Mouse (Mus musculus) heart, embryonic 16.5 days (tissue): Measurements from ENCODE around the gene Cmtm8. TPM values are rescaled to one million over a fixed set of nuclear protein-coding genes. Genes with fewer than 3 reads are reported as not detected.
A peak's percentile ranks its signal among the peaks of the same experiment; 100 is the strongest.

Experiments
- ATAC-seq: fragments of 200-750 bp; cut with Nextera tagmentation; replicated peaks from 2 replicates; pipeline ENCODE4 v1.8.0; 2017; ENCODE audit warnings: moderate number of reproducible peaks; ENCODE audit not compliant: insufficient read depth, low FRiP score; ENCODE audit errors: extremely low read depth
- H3K27ac ChIP-seq: fragments of 300-500 bp; sonication (generic); 2 replicates; pipeline ENCODE4 v1.5.1; 2014; ENCODE audit warnings: mild to moderate bottlenecking, low read length, control low read depth, moderate library complexity
- H3K27me3 ChIP-seq: fragments of 300-500 bp; sonication (generic); 2 replicates; pipeline ENCODE4 v1.6.1; 2014; ENCODE audit warnings: low read length, mixed read lengths; ENCODE audit not compliant: control insufficient read depth, insufficient read depth
- H3K36me3 ChIP-seq: fragments of 300-500 bp; sonication (generic); 2 replicates; pipeline ENCODE4 v1.6.1; 2014; ENCODE audit not compliant: control insufficient read depth, insufficient read depth
- H3K4me1 ChIP-seq: fragments of 300-500 bp; sonication (generic); 2 replicates; pipeline ENCODE4 v1.6.1; 2014; ENCODE audit warnings: low read length, mixed read lengths; ENCODE audit not compliant: control insufficient read depth, insufficient read depth
- H3K4me2 ChIP-seq: fragments of 300-500 bp; sonication (generic); 2 replicates; pipeline ENCODE4 v1.6.1; 2014; ENCODE audit warnings: low read depth, mild to moderate bottlenecking, control low read depth, low read length
- H3K4me3 ChIP-seq: fragments of 300-500 bp; sonication (generic); 2 replicates; pipeline ENCODE4 v1.5.1; 2014; ENCODE audit warnings: mild to moderate bottlenecking, control low read depth, low read length
- H3K9ac ChIP-seq: fragments of 300-500 bp; sonication (generic); 2 replicates; pipeline ENCODE4 v1.6.1; 2014; ENCODE audit warnings: low read length, control low read depth
- H3K9me3 ChIP-seq: fragments of 300-500 bp; sonication (generic); replicated peaks from 2 replicates; pipeline ENCODE4 v1.6.1; 2016; ENCODE audit warnings: low read length; ENCODE audit not compliant: control insufficient read depth
- WGBS: fragments of 180-500 bp; shearing (Covaris S2); extraction: QIAGEN DNeasy Blood & Tissue Kit; methylation state at CpG from one replicate; pipeline ENCODE4 v1.1.7; 2014; 5-methylcytosine and 5-hydroxymethylcytosine counted together
- polyA plus RNA-seq: library from polyadenylated mRNA; unstranded; fragments of >200 nt; fragmentation: Nextera tagmentation; extraction: Ambion mirVana; gene quantifications from 2 replicates; pipeline ENCODE4 v1.2.1, GENCODE M21; 2015

The Cmtm8 gene
- polyA plus RNA-seq, 1 experiment from 2014 or later: 16.0 TPM

GRCm38 (mm10) chr9:114761848-114762247 is 82.1 kb downstream of the Cmtm8 start:
- ATAC-seq: no peak
- H3K9me3 ChIP-seq: no peaks in the 10 kb centered on the region

GRCm38 (mm10) chr9:114760353-114760752 is 83.6 kb downstream of the Cmtm8 start:
- Histone ChIP-seq H3K9me3 (no peaks in the 10 kb centered on the region), H3K27me3 (no peaks in the 10 kb centered on the region), H3K27ac (no peak overlapping the region), H3K9ac (no peak overlapping the region), H3K4me1 (no peaks in the 10 kb centered on the region), H3K4me3 (no peak overlapping the region), H3K4me2 (no peak overlapping the region), H3K36me3 (peaks cover 38% of the 10 kb centered on the region)
- ATAC-seq: no peak
- WGBS: 70% methylated on average over 5 of the region's 5 CpGs

More at GRCm38 (mm10) chr9:114761848-114762247, 82.1 kb downstream of the Cmtm8 start:
- H3K4me2 ChIP-seq: no peak overlapping the region
- H3K27ac ChIP-seq: no peak overlapping the region
- H3K36me3 ChIP-seq: peaks cover 41% of the 10 kb centered on the region
- 67% methylated on average over 11 of the region's 11 CpGs for WGBS
- H3K27me3 ChIP-seq: no peaks in the 10 kb centered on the region
- no peak overlapping the region for H3K9ac ChIP-seq
- H3K4me3 ChIP-seq: no peak overlapping the region
- H3K4me1 ChIP-seq: no peaks in the 10 kb centered on the region; the same call in 1 of the 2 replicates

GRCm38 (mm10) chr9:114759886-114760285 is 84.1 kb downstream of the Cmtm8 start:
- no peak overlapping the region for H3K9ac ChIP-seq
- no peak overlapping the region for H3K27ac ChIP-seq
- H3K4me3 ChIP-seq: no peak overlapping the region
- H3K4me1 ChIP-seq: no peaks in the 10 kb centered on the region
- no peaks in the 10 kb centered on the region for H3K27me3 ChIP-seq
- H3K4me2 ChIP-seq: no peak overlapping the region
- ATAC-seq: no peak
- 84% methylated on average over 4 of the region's 4 CpGs for WGBS
- no peaks in the 10 kb centered on the region for H3K9me3 ChIP-seq
- peaks cover 38% of the 10 kb centered on the region for H3K36me3 ChIP-seq

- Histone ChIP-seq H3K9ac (no peak overlapping the region), H3K27ac (no peak overlapping the region; the same call in 1 of the 2 replicates), H3K36me3 (peaks cover 38% of the 10 kb centered on the region), H3K4me2 (no peak overlapping the region), H3K9me3 (no peaks in the 10 kb centered on the region), H3K4me3 (no peak overlapping the region), H3K4me1 (no peaks in the 10 kb centered on the region), H3K27me3 (no peaks in the 10 kb centered on the region)
- WGBS: 83% methylated on average over 5 of the region's 5 CpGs
- ATAC-seq: no peak
Measured at GRCm38 (mm10) chr9:114758801-114759200, 85.2 kb downstream of the Cmtm8 start.

- Histone ChIP-seq H3K27me3 (no peaks in the 10 kb centered on the region), H3K9ac (no peak overlapping the region), H3K4me1 (peaks cover 2% of the 10 kb centered on the region; the same call in 1 of the 2 replicates), H3K36me3 (peaks cover 37% of the 10 kb centered on the region), H3K4me2 (no peak overlapping the region), H3K4me3 (no peak overlapping the region), H3K9me3 (no peaks in the 10 kb centered on the region), H3K27ac (no peak overlapping the region)
- whole genome bisulfite sequencing: 72% methylated on average over 7 of the region's 7 CpGs
- no peak for ATAC-seq
Measured at GRCm38 (mm10) chr9:114758272-114758671, 85.7 kb downstream of the Cmtm8 start.

GRCm38 (mm10) chr9:114752863-114753484 is 91.0 kb downstream of the Cmtm8 start:
- Histone ChIP-seq H3K9ac (peak overlapping the region; percentile 77), H3K27me3 (no peaks in the 10 kb centered on the region), H3K4me3 (peak overlapping the region; percentile 62), H3K27ac (peak overlapping the region; percentile 68), H3K4me2 (peak overlapping the region; percentile 75), H3K4me1 (peaks cover 4% of the 10 kb centered on the region; the same call in 1 of the 2 replicates), H3K9me3 (no peaks in the 10 kb centered on the region), H3K36me3 (peaks cover 9% of the 10 kb centered on the region)
- ATAC-seq: peak; percentile 92
- WGBS: 8% methylated on average over 36 of the region's 36 CpGs

- ATAC-seq: no peak
- Histone ChIP-seq H3K36me3 (peaks cover 14% of the 10 kb centered on the region), H3K9me3 (no peaks in the 10 kb centered on the region), H3K4me2 (peak overlapping the region; percentile 75), H3K9ac (no peak overlapping the region; the same call in 1 of the 2 replicates), H3K27ac (peak overlapping the region; percentile 26; the same call in 1 of the 2 replicates), H3K4me3 (peak overlapping the region; percentile 62; the same call in 1 of the 2 replicates), H3K4me1 (peaks cover 4% of the 10 kb centered on the region; the same call in 1 of the 2 replicates), H3K27me3 (no peaks in the 10 kb centered on the region)
- 67% methylated on average over 9 of the region's 9 CpGs for WGBS
Measured at GRCm38 (mm10) chr9:114752311-114752710, 91.6 kb downstream of the Cmtm8 start.

- peaks cover 15% of the 10 kb centered on the region for H3K36me3 ChIP-seq
- H3K27ac ChIP-seq: no peak overlapping the region
- H3K9me3 ChIP-seq: no peaks in the 10 kb centered on the region
- WGBS: 83% methylated on average over 3 of the region's 3 CpGs
- ATAC-seq: no peak
- peaks cover 4% of the 10 kb centered on the region; the same call in 1 of the 2 replicates for H3K4me1 ChIP-seq
- H3K4me2 ChIP-seq: no peak overlapping the region
- H3K4me3 ChIP-seq: no peak overlapping the region
- no peak overlapping the region for H3K9ac ChIP-seq
- no peaks in the 10 kb centered on the region for H3K27me3 ChIP-seq
Measured at GRCm38 (mm10) chr9:114751582-114751981, 92.4 kb downstream of the Cmtm8 start.

GRCm38 (mm10) chr9:114747466-114747865 is 96.5 kb downstream of the Cmtm8 start:
- no peak for ATAC-seq
- Histone ChIP-seq H3K4me1 (peaks cover 6% of the 10 kb centered on the region), H3K4me3 (no peak overlapping the region), H3K9me3 (no peaks in the 10 kb centered on the region), H3K27me3 (no peaks in the 10 kb centered on the region), H3K4me2 (no peak overlapping the region), H3K9ac (no peak overlapping the region), H3K36me3 (peaks cover 16% of the 10 kb centered on the region), H3K27ac (no peak overlapping the region)
- 81% methylated on average over 12 of the region's 12 CpGs for WGBS
